Mouse (Mus musculus): ENCODE data around the gene Crls1. TPM values are rescaled to one million over a fixed set of nuclear protein-coding genes. Genes with fewer than 3 reads are reported as not detected.
A peak's percentile ranks its signal among the peaks of the same experiment; 100 is the strongest.

Crls1 gene
- 17.8 and 23.5 TPM in 2 replicates for polyA plus RNA-seq (2012; rRNA removed)

- H3K4me3 ChIP-seq (replicated peaks; ENCODE audit: extremely low read depth, low read depth, low read length), result peak within 1 kb of the TSS; percentile 61
- WGBS, result under 1% methylated on average over 95 of the region's 96 CpGs
- TF ChIP-seq CTCF (IDR thresholded peaks at IDR 0.05; ENCODE audit: insufficient read depth, low read length), result peak; percentile 78
- TF ChIP-seq POLR2A (IDR thresholded peaks at IDR 0.05; ENCODE audit: borderline replicate concordance, extremely low read depth, low read depth, low read length), result peak; percentile 37; the same call in 1 of the 2 replicates
- H3K4me1 ChIP-seq (ENCODE audit: control insufficient read depth, insufficient read depth, low read length), result peaks cover 4% of the 10 kb centered on the region
- DNase-seq, result peak; percentile 98
These were observed at the start of gene Crls1 for GRCm38 (mm10) chr2:132846407-132847358. Gene Crls1, plus strand, starts transcription at chr2:132846666.

- 87% methylated on average over 2 of the region's 2 CpGs for WGBS
- no peak for DNase-seq
- Histone ChIP-seq H3K4me3 (replicated peaks; ENCODE audit: extremely low read depth, low read depth, low read length) (no peak overlapping the region), H3K4me1 (ENCODE audit: control insufficient read depth, insufficient read depth, low read length) (no peaks in the 10 kb centered on the region)
- TF ChIP-seq POLR2A (IDR thresholded peaks at IDR 0.05; ENCODE audit: borderline replicate concordance, extremely low read depth, low read depth, low read length) (no peak), CTCF (IDR thresholded peaks at IDR 0.05; ENCODE audit: insufficient read depth, low read length) (no peak)
These were observed 43.5 kb upstream of the Crls1 start for GRCm38 (mm10) chr2:132802976-132803375.

- DNase-seq, result peak; percentile 85
- WGBS, result under 1% methylated on average over 59 of the region's 59 CpGs
- Histone ChIP-seq H3K4me3 (replicated peaks; ENCODE audit: extremely low read depth, low read depth, low read length) (peak within 1 kb of the TSS; percentile 99), H3K4me1 (ENCODE audit: control insufficient read depth, insufficient read depth, low read length) (no peaks in the 10 kb centered on the region; the same call in 1 of the 2 replicates)
- TF ChIP-seq POLR2A (IDR thresholded peaks at IDR 0.05; ENCODE audit: borderline replicate concordance, extremely low read depth, low read depth, low read length) (no peak), CTCF (IDR thresholded peaks at IDR 0.05; ENCODE audit: insufficient read depth, low read length) (no peak)
These were observed 30.7 kb upstream of the Crls1 start, which contains the start of the genes Trmt6 and Mcm8 for GRCm38 (mm10) chr2:132815608-132816314. Gene Trmt6, minus strand, starts transcription at chr2:132816055. Gene Mcm8, plus strand, starts transcription at chr2:132816141.

- WGBS, result 89% methylated on average over 4 of the region's 4 CpGs
- Histone ChIP-seq H3K4me1 (ENCODE audit: control insufficient read depth, insufficient read depth, low read length) (no peaks in the 10 kb centered on the region), H3K4me3 (replicated peaks; ENCODE audit: extremely low read depth, low read depth, low read length) (no peak overlapping the region)
- no peak for TF ChIP-seq CTCF (IDR thresholded peaks at IDR 0.05; ENCODE audit: insufficient read depth, low read length)
- no peak for TF ChIP-seq POLR2A (IDR thresholded peaks at IDR 0.05; ENCODE audit: borderline replicate concordance, extremely low read depth, low read depth, low read length)
- DNase-seq, result no peak
These were observed 5.4 kb upstream of the Crls1 start for GRCm38 (mm10) chr2:132841071-132841470.

GRCm38 (mm10) chr2:132847581-132847980 lies 1.1 kb downstream of the Crls1 start:
- TF ChIP-seq POLR2A (IDR thresholded peaks at IDR 0.05; ENCODE audit: borderline replicate concordance, extremely low read depth, low read depth, low read length), result no peak
- TF ChIP-seq CTCF (IDR thresholded peaks at IDR 0.05; ENCODE audit: insufficient read depth, low read length), result no peak
- no peak for DNase-seq
- Histone ChIP-seq H3K4me3 (replicated peaks; ENCODE audit: extremely low read depth, low read depth, low read length) (peak overlapping the region; percentile 61), H3K4me1 (ENCODE audit: control insufficient read depth, insufficient read depth, low read length) (peaks cover 4% of the 10 kb centered on the region)
- WGBS, result 24% methylated on average over 7 of the region's 7 CpGs

- 91% methylated on average over 4 of the region's 4 CpGs for WGBS
- TF ChIP-seq POLR2A (IDR thresholded peaks at IDR 0.05; ENCODE audit: borderline replicate concordance, extremely low read depth, low read depth, low read length) (no peak), CTCF (IDR thresholded peaks at IDR 0.05; ENCODE audit: insufficient read depth, low read length) (no peak)
- H3K4me3 ChIP-seq (replicated peaks; ENCODE audit: extremely low read depth, low read depth, low read length), result no peak overlapping the region
- peaks cover 4% of the 10 kb centered on the region for H3K4me1 ChIP-seq (ENCODE audit: control insufficient read depth, insufficient read depth, low read length)
- DNase-seq, result no peak
These were observed 1.9 kb downstream of the Crls1 start for GRCm38 (mm10) chr2:132848361-132848760.

- Histone ChIP-seq H3K4me3 (replicated peaks; ENCODE audit: extremely low read depth, low read depth, low read length) (no peak overlapping the region), H3K4me1 (ENCODE audit: control insufficient read depth, insufficient read depth, low read length) (peaks cover 4% of the 10 kb centered on the region)
- TF ChIP-seq POLR2A (IDR thresholded peaks at IDR 0.05; ENCODE audit: borderline replicate concordance, extremely low read depth, low read depth, low read length) (no peak), CTCF (IDR thresholded peaks at IDR 0.05; ENCODE audit: insufficient read depth, low read length) (no peak)
- WGBS, result 88% methylated on average over 6 of the region's 6 CpGs
- no peak for DNase-seq
These were observed 2.7 kb downstream of the Crls1 start for GRCm38 (mm10) chr2:132849141-132849540.

- TF ChIP-seq CTCF (IDR thresholded peaks at IDR 0.05; ENCODE audit: insufficient read depth, low read length) (no peak), POLR2A (IDR thresholded peaks at IDR 0.05; ENCODE audit: borderline replicate concordance, extremely low read depth, low read depth, low read length) (no peak)
- Histone ChIP-seq H3K4me1 (ENCODE audit: control insufficient read depth, insufficient read depth, low read length) (no peaks in the 10 kb centered on the region; the same call in 1 of the 2 replicates), H3K4me3 (replicated peaks; ENCODE audit: extremely low read depth, low read depth, low read length) (no peak overlapping the region)
- 91% methylated on average over 1 of the region's 1 CpGs for WGBS
- DNase-seq, result no peak
These were observed 6.6 kb downstream of the Crls1 start for GRCm38 (mm10) chr2:132853051-132853450.

GRCm38 (mm10) chr2:132856333-132856732 lies 9.9 kb downstream of the Crls1 start:
- WGBS, result 77% methylated on average over 5 of the region's 5 CpGs
- no peak for DNase-seq
- Histone ChIP-seq H3K4me1 (ENCODE audit: control insufficient read depth, insufficient read depth, low read length) (no peaks in the 10 kb centered on the region), H3K4me3 (replicated peaks; ENCODE audit: extremely low read depth, low read depth, low read length) (no peak overlapping the region)
- no peak for TF ChIP-seq CTCF (IDR thresholded peaks at IDR 0.05; ENCODE audit: insufficient read depth, low read length)
- no peak for TF ChIP-seq POLR2A (IDR thresholded peaks at IDR 0.05; ENCODE audit: borderline replicate concordance, extremely low read depth, low read depth, low read length)

Data from lung, adult 2 months (tissue).